Mouse (Mus musculus): ENCODE data around the gene Slc13a3. TPM values are rescaled to one million over a fixed set of nuclear protein-coding genes. Genes with fewer than 3 reads are reported as not detected.

Slc13a3 gene
- total and polyA plus RNA-seq, 2 experiments from 2014 or later: 17.4 to 25.5 TPM

DNA sequence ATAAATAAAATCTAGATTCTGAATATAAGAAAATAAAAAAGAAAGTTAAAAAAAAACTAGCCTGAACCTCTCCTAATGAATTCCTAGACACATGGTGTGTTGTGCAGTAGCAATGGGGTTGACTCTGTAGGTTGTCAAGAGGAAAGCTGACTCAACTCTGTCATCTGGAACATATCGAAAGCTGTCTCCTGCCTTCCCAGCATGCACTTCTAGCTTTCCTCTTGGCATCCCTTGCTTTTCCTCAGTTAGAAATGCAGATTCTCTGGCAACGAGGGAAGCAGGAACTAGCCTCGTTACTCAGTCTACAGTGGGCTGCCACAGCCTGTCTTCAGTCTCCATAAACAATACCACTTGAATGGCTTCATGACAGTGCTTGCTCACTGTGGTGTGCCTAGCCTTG lies 12.8 kb upstream of the Slc13a3 start:
- Histone ChIP-seq H3K4me1 (ENCODE audit: insufficient read depth, low read length) (no peaks in the 10 kb centered on the region), H3K27me3 (ENCODE audit: insufficient read depth, low read length) (no peaks in the 10 kb centered on the region), H3K4me3 (ENCODE audit: low read depth, low read length) (no peak overlapping the region), H3K9ac (replicated peaks; ENCODE audit: low read length, poor library complexity, severe bottlenecking) (no peak overlapping the region), H3K36me3 (ENCODE audit: insufficient read depth, low read length) (peaks cover 18% of the 10 kb centered on the region), H3K27ac (ENCODE audit: low read depth, low read length) (no peak overlapping the region), H3K9me3 (ENCODE audit: low read length) (no peaks in the 10 kb centered on the region), H3K4me2 (ENCODE audit: low read depth, low read length, poor library complexity, severe bottlenecking) (no peak overlapping the region)
- ATAC-seq (ENCODE audit: low FRiP score): no peak
- no peak for TF ChIP-seq CTCF (IDR thresholded peaks at IDR 0.05)
- no peak for DNase-seq (ENCODE audit: low spot score)
- WGBS: 75% methylated on average over 3 of the region's 3 CpGs

DNA sequence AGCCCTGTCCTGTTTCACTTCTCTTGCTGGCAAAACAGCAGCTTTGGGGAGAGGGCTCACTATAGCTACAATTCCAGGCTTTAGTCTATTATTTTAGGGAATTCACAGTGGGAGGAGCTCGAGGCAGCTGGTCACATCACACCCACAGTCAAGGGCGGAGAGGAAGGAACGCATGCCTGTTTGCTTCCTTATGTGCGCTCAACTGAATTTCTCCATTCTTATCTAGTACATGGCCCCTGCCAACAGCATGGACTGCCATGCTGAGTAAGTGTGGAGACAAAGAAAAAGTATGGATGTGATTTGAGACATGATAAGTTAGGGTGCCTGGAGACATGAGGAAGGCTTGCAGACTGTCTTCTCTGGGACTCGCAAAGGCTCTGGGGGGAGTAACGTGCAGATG lies 11.1 kb upstream of the Slc13a3 start:
- WGBS: 59% methylated on average over 6 of the region's 6 CpGs
- peaks cover 5% of the 10 kb centered on the region; the same call in 1 of the 2 replicates for H3K36me3 ChIP-seq (ENCODE audit: insufficient read depth, low read length)

DNA sequence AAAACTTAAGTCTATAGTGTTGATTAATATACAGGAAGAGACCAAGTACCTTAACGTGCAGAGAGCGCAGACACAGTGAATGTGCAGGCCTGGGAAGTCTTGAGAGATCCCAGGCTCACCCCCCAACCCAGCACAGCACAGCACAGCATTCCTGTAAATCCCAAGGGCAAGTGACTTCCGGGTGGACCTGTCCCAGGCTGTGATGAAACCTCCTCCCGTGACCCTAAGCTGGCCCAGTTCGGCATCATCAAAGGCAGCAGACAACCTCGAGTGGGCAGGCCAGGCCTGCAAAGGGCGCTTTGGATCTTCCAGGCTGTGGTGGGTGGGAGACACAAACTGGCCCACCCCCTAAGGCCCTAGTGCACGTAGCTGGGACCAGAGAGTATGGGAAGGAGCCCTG lies 9.0 kb upstream of the Slc13a3 start:
- DNase-seq (ENCODE audit: low spot score) (no peak), ATAC-seq (ENCODE audit: low FRiP score) (no peak)
- no peak for TF ChIP-seq CTCF (IDR thresholded peaks at IDR 0.05)
- Histone ChIP-seq H3K27me3 (ENCODE audit: insufficient read depth, low read length) (no peaks in the 10 kb centered on the region), H3K9me3 (ENCODE audit: low read length) (no peaks in the 10 kb centered on the region), H3K4me1 (ENCODE audit: insufficient read depth, low read length) (no peaks in the 10 kb centered on the region), H3K4me3 (ENCODE audit: low read depth, low read length) (no peak overlapping the region), H3K9ac (replicated peaks; ENCODE audit: low read length, poor library complexity, severe bottlenecking) (no peak overlapping the region), H3K36me3 (ENCODE audit: insufficient read depth, low read length) (no peaks in the 10 kb centered on the region), H3K27ac (ENCODE audit: low read depth, low read length) (no peak overlapping the region), H3K4me2 (ENCODE audit: low read depth, low read length, poor library complexity, severe bottlenecking) (no peak overlapping the region)
- WGBS: 56% methylated on average over 8 of the region's 8 CpGs

More for the DNA sequence above, 11.1 kb upstream of the Slc13a3 start:
- no peak overlapping the region for H3K4me2 ChIP-seq (ENCODE audit: low read depth, low read length, poor library complexity, severe bottlenecking)
- ATAC-seq (ENCODE audit: low FRiP score) (no peak), DNase-seq (ENCODE audit: low spot score) (no peak)
- H3K27ac ChIP-seq (ENCODE audit: low read depth, low read length): no peak overlapping the region
- no peaks in the 10 kb centered on the region for H3K4me1 ChIP-seq (ENCODE audit: insufficient read depth, low read length)
- no peak overlapping the region for H3K9ac ChIP-seq (replicated peaks; ENCODE audit: low read length, poor library complexity, severe bottlenecking)
- no peak overlapping the region for H3K4me3 ChIP-seq (ENCODE audit: low read depth, low read length)
- no peak for TF ChIP-seq CTCF (IDR thresholded peaks at IDR 0.05)
- H3K9me3 ChIP-seq (ENCODE audit: low read length): no peaks in the 10 kb centered on the region
- H3K27me3 ChIP-seq (ENCODE audit: insufficient read depth, low read length): no peaks in the 10 kb centered on the region

DNA sequence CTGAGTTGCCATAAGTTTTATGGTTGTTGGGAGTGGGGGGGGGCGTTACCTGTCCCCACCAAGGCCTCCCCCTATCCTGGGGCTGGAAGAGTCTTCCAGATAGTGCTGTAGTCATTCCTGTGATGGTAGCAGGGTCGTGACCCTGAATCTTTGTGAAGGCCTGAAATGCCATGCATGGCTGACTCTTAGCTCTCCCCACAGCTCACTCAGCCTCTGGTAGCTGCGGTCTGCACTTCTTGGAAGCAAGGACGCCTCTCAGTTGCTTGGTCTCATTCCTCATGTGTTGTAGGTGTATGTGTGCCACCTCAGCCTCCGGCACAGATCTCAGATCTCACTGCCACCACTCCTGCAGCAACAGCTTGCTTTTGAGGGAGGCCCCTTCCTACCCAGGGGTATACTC lies 2.8 kb upstream of the Slc13a3 start:
- peaks cover 3% of the 10 kb centered on the region; the same call in 1 of the 2 replicates for H3K4me1 ChIP-seq (ENCODE audit: insufficient read depth, low read length)
- no peak for TF ChIP-seq CTCF (IDR thresholded peaks at IDR 0.05)
- H3K4me3 ChIP-seq (ENCODE audit: low read depth, low read length): no peak overlapping the region
- peaks cover 11% of the 10 kb centered on the region for H3K27me3 ChIP-seq (ENCODE audit: insufficient read depth, low read length)
- 37% methylated on average over 5 of the region's 5 CpGs for WGBS
- no peaks in the 10 kb centered on the region for H3K9me3 ChIP-seq (ENCODE audit: low read length)
- no peak for DNase-seq (ENCODE audit: low spot score)
- no peaks in the 10 kb centered on the region for H3K36me3 ChIP-seq (ENCODE audit: insufficient read depth, low read length)
- no peak overlapping the region for H3K9ac ChIP-seq (replicated peaks; ENCODE audit: low read length, poor library complexity, severe bottlenecking)
- no peak overlapping the region for H3K4me2 ChIP-seq (ENCODE audit: low read depth, low read length, poor library complexity, severe bottlenecking)
- H3K27ac ChIP-seq (ENCODE audit: low read depth, low read length): no peak overlapping the region
- no peak for ATAC-seq (ENCODE audit: low FRiP score)

DNA sequence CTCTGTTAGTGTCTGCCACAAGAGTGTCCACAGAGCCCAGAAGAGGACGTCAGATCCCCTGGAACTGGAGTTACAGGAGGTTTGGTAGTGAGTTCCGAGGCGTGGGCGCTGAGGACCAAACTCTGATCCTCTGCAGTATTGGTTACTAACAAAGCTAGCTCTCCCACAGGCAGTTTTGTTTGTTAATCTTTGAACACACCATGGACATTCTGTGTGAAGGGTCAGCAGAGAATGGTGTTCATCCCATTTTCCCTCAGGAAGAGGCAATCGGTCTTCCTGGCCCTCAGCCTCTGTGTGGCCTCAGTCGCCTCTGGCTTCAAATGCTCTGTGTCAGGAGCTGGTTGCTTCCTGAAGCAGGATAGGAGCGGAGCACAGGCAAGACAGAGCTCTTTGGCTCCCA lies 2.4 kb upstream of the Slc13a3 start:
- H3K4me3 ChIP-seq (ENCODE audit: low read depth, low read length): no peak overlapping the region
- peaks cover 11% of the 10 kb centered on the region for H3K27me3 ChIP-seq (ENCODE audit: insufficient read depth, low read length)
- TF ChIP-seq CTCF (IDR thresholded peaks at IDR 0.05): no peak
- H3K9me3 ChIP-seq (ENCODE audit: low read length): no peaks in the 10 kb centered on the region
- no peak for DNase-seq (ENCODE audit: low spot score)
- no peak for ATAC-seq (ENCODE audit: low FRiP score)
- no peak overlapping the region for H3K4me2 ChIP-seq (ENCODE audit: low read depth, low read length, poor library complexity, severe bottlenecking)
- WGBS: 74% methylated on average over 7 of the region's 7 CpGs
- H3K27ac ChIP-seq (ENCODE audit: low read depth, low read length): no peak overlapping the region
- no peak overlapping the region for H3K9ac ChIP-seq (replicated peaks; ENCODE audit: low read length, poor library complexity, severe bottlenecking)
- H3K4me1 ChIP-seq (ENCODE audit: insufficient read depth, low read length): peaks cover 3% of the 10 kb centered on the region; the same call in 1 of the 2 replicates
- H3K36me3 ChIP-seq (ENCODE audit: insufficient read depth, low read length): no peaks in the 10 kb centered on the region

DNA sequence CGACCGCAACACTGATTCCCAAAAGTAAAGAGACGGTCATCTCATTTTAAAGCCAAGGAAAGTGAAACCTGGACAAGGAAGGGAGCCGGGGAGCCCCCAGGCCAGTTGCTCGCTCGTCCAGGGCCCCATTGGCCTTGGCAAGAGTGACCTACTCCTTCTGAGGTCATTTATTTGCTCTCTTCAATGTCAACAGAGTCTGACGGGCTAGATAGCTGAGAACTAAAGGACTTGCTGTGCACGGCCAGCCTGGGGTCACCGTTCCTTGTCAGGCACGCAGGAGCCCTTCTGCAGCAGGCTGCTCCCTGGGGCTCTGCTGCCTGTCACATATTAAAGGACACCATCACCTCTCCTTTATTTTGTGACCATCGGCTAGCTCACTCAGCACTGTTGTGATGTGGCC lies 1.1 kb downstream of the Slc13a3 start:
- H3K4me3 ChIP-seq (ENCODE audit: low read depth, low read length): no peak overlapping the region
- ATAC-seq (ENCODE audit: low FRiP score) (no peak), DNase-seq (ENCODE audit: low spot score) (no peak)
- 77% methylated on average over 11 of the region's 11 CpGs for WGBS
- no peak overlapping the region for H3K27ac ChIP-seq (ENCODE audit: low read depth, low read length)
- no peaks in the 10 kb centered on the region for H3K9me3 ChIP-seq (ENCODE audit: low read length)
- peaks cover 3% of the 10 kb centered on the region; the same call in 1 of the 2 replicates for H3K4me1 ChIP-seq (ENCODE audit: insufficient read depth, low read length)
- TF ChIP-seq CTCF (IDR thresholded peaks at IDR 0.05): no peak
- H3K27me3 ChIP-seq (ENCODE audit: insufficient read depth, low read length): peaks cover 11% of the 10 kb centered on the region
- no peak overlapping the region for H3K9ac ChIP-seq (replicated peaks; ENCODE audit: low read length, poor library complexity, severe bottlenecking)
- no peaks in the 10 kb centered on the region for H3K36me3 ChIP-seq (ENCODE audit: insufficient read depth, low read length)
- H3K4me2 ChIP-seq (ENCODE audit: low read depth, low read length, poor library complexity, severe bottlenecking): no peak overlapping the region
